Mouse (Mus musculus): ENCODE measurements around the gene Fbxw11.
A peak's percentile ranks its signal among the peaks of the same experiment; 100 is the strongest.

The Fbxw11 gene

GRCm38 (mm10) chr11:32752595-32752885 lies 110.0 kb downstream of the Fbxw11 start:
- no peak for DNase-seq (ENCODE audit: low spot score)

- no peak for DNase-seq (ENCODE audit: low spot score)
These were observed 110.8 kb downstream of the Fbxw11 start for GRCm38 (mm10) chr11:32753358-32753757.

- DNase-seq (ENCODE audit: low spot score) = peak; percentile 53
These were observed 120.2 kb downstream of the Fbxw11 start for GRCm38 (mm10) chr11:32762773-32763172.

- no peak for DNase-seq (ENCODE audit: low spot score)
These were observed 125.1 kb downstream of the Fbxw11 start for GRCm38 (mm10) chr11:32767496-32768230.

GRCm38 (mm10) chr11:32768642-32769343 lies 126.3 kb downstream of the Fbxw11 start:
- DNase-seq (ENCODE audit: low spot score) = no peak

GRCm38 (mm10) chr11:32780747-32781536 lies 138.4 kb downstream of the Fbxw11 start:
- no peak for DNase-seq (ENCODE audit: low spot score)

- no peak for DNase-seq (ENCODE audit: low spot score)
These were observed 139.3 kb downstream of the Fbxw11 start for GRCm38 (mm10) chr11:32781633-32782404.

- DNase-seq (ENCODE audit: low spot score) = no peak
These were observed 140.2 kb downstream of the Fbxw11 start for GRCm38 (mm10) chr11:32782724-32783123.

GRCm38 (mm10) chr11:32785591-32786147 lies 143.1 kb downstream of the Fbxw11 start:
- DNase-seq (ENCODE audit: low spot score) = no peak

GRCm38 (mm10) chr11:32786201-32786600 lies 143.7 kb downstream of the Fbxw11 start:
- DNase-seq (ENCODE audit: low spot score) = no peak

- DNase-seq (ENCODE audit: low spot score) = no peak
These were observed 152.4 kb downstream of the Fbxw11 start for GRCm38 (mm10) chr11:32794759-32795445.

All from MN1 (cell line).